In the genomic region with DNA sequence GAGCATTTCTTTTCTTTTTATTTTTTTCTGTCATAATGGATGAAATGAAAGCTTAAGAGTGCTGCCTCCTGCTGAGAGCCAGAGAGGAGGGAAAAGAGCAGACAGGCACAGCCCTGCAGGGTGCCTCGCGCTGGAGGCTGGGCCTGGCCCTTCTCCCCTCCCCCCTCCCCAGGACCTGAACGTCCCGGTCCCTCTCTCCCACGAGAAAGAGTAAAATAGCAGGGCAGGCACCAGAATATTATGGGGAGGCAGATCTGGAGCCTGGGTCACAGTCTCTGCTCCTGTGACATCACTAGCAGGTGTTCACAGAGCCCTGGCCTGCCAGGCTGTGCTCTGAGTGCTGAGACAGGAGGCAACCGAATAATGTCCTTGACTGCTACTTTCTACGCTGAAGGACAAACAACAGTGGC, we compare ENCODE assay signal across 8 mouse cellular contexts.
DNase-seq lines count a peak whose midpoint lies in the region; ATAC-seq lines count a peak whose summit lies in the region.
"Had no signal": no experiment of that assay in that cellular context is flagged by ENCODE, and none has a peak within 500 bp of the region (broad histone marks: within the 10 kb centered on the region; RNA-seq: fewer than 3 reads in every experiment).

No protein-coding gene starts in this region.

- no peak overlapping the region for H3K4me3 ChIP-seq in kidney, embryonic 15.5 days (replicated peaks)
- H3K4me3 ChIP-seq in forebrain, embryonic 13.5 days, result no peak overlapping the region
- no peak overlapping the region for H3K4me3 ChIP-seq in midbrain, embryonic 14.5 days (replicated peaks; ENCODE audit: low read depth, low read length)

- no peak; the same call in 1 of the 2 replicates for ATAC-seq in kidney, embryonic 15.5 days (replicated peaks; ENCODE audit: low FRiP score)
- ATAC-seq in forebrain, embryonic 13.5 days, result 0 out of 2 replicates have a peak, but pooled peaks have one; percentile 50
- no peak for ATAC-seq in midbrain, embryonic 14.5 days (ENCODE audit: low FRiP score, low TSS enrichment)

- no peaks in the 10 kb centered on the region for H3K27me3 ChIP-seq in kidney, embryonic 15.5 days
- H3K27me3 ChIP-seq in forebrain, embryonic 13.5 days, result 0 out of 2 replicates have a peak, but pooled peaks cover 3% of the 10 kb centered on the region
- no peaks in the 10 kb centered on the region for H3K27me3 ChIP-seq in midbrain, embryonic 14.5 days (ENCODE audit: control insufficient read depth, insufficient read depth, low read length)

- H3K9ac ChIP-seq in kidney, embryonic 15.5 days, result no peak overlapping the region
- H3K9ac ChIP-seq in forebrain, embryonic 13.5 days, result no peak overlapping the region
- H3K9ac ChIP-seq in midbrain, embryonic 14.5 days (replicated peaks; ENCODE audit: low read length), result no peak overlapping the region; the same call in 1 of the 2 replicates

- H3K4me1 ChIP-seq in kidney, embryonic 15.5 days, result peaks cover 41% of the 10 kb centered on the region
- peaks cover 24% of the 10 kb centered on the region for H3K4me1 ChIP-seq in forebrain, embryonic 13.5 days
- H3K4me1 ChIP-seq in midbrain, embryonic 14.5 days (ENCODE audit: control insufficient read depth, insufficient read depth, low read length), result peaks cover 15% of the 10 kb centered on the region

- H3K27ac ChIP-seq in kidney, embryonic 15.5 days, result no peak overlapping the region
- peak overlapping the region; percentile 16 for H3K27ac ChIP-seq in forebrain, embryonic 13.5 days
- 0 out of 2 replicates have a peak overlapping the region, but pooled peaks have one; percentile 26 for H3K27ac ChIP-seq in midbrain, embryonic 14.5 days (replicated peaks; ENCODE audit: low read depth, low read length)

- DNase-seq in kidney, postnatal 14 days, result no peak
- DNase-seq in ZHBTc4 (ENCODE audit: low read depth, low spot score), result peak; percentile 84
- peak; percentile 62 for DNase-seq in midbrain, embryonic 14.5 days
- no peak for DNase-seq in layer of hippocampus, adult 11-12 months (ENCODE audit: low spot score)
- DNase-seq in thymus, adult 18-20 months, result no peak
- DNase-seq: heart, postnatal 10 days had no signal

- no peaks in the 10 kb centered on the region for H3K36me3 ChIP-seq in kidney, embryonic 15.5 days
- no peaks in the 10 kb centered on the region for H3K36me3 ChIP-seq in forebrain, embryonic 13.5 days (ENCODE audit: poor library complexity, severe bottlenecking)
- no peaks in the 10 kb centered on the region for H3K36me3 ChIP-seq in midbrain, embryonic 14.5 days (ENCODE audit: control insufficient read depth, insufficient read depth, low read length)

- peak overlapping the region; percentile 12; the same call in 1 of the 2 replicates for H3K4me2 ChIP-seq in kidney, embryonic 15.5 days
- H3K4me2 ChIP-seq in forebrain, embryonic 13.5 days, result peak overlapping the region; percentile 22; the same call in 1 of the 2 replicates
- H3K4me2 ChIP-seq in midbrain, embryonic 14.5 days (ENCODE audit: low read length), result peak overlapping the region; percentile 2; the same call in 1 of the 2 replicates

- 9% methylated on average over 7 of the region's 7 CpGs for WGBS in kidney, embryonic 15.5 days
- WGBS in forebrain, embryonic 13.5 days, result 10% methylated on average over 7 of the region's 7 CpGs
- WGBS in midbrain, embryonic 14.5 days, result 5% methylated on average over 7 of the region's 7 CpGs

- no peaks in the 10 kb centered on the region for H3K9me3 ChIP-seq in kidney, embryonic 15.5 days (replicated peaks)
- H3K9me3 ChIP-seq in forebrain, embryonic 13.5 days (replicated peaks), result no peaks in the 10 kb centered on the region; the same call in 1 of the 2 replicates
- H3K9me3 ChIP-seq in midbrain, embryonic 14.5 days (ENCODE audit: control insufficient read depth, low read length), result no peaks in the 10 kb centered on the region

Comparison
In these comparisons a context has a peak if more than half of its experiments do, and no peak if none do; other contexts are left out.
1. DNase-seq: peak in ZHBTc4 (single experiment) and midbrain, embryonic 14.5 days (single experiment); none in kidney, postnatal 14 days (single experiment), layer of hippocampus, adult 11-12 months (single experiment) and thymus, adult 18-20 months (0 of 2).
2. Peak in every context shown above with its lines, with median percentiles within 50 percentile points of each other: H3K4me2 ChIP-seq.